Mouse (Mus musculus): Measurements from ENCODE around the gene Ctnna2.

Gene Ctnna2

GRCm38 (mm10) chr6:77301305-77301704 lies 678.2 kb downstream of the Ctnna2 start:
- DNase-seq (ENCODE audit: extremely low read depth, insufficient read length, low spot score), result no peak

GRCm38 (mm10) chr6:77291415-77291814 lies 688.1 kb downstream of the Ctnna2 start:
- no peak for DNase-seq (ENCODE audit: extremely low read depth, insufficient read length, low spot score)

GRCm38 (mm10) chr6:77288402-77288801 lies 691.1 kb downstream of the Ctnna2 start:
- no peak for DNase-seq (ENCODE audit: extremely low read depth, insufficient read length, low spot score)

- DNase-seq (ENCODE audit: extremely low read depth, insufficient read length, low spot score), result no peak
Observed at GRCm38 (mm10) chr6:77286317-77286716, 693.2 kb downstream of the Ctnna2 start.

- DNase-seq (ENCODE audit: extremely low read depth, insufficient read length, low spot score), result no peak
Observed at GRCm38 (mm10) chr6:77278794-77279193, 700.7 kb downstream of the Ctnna2 start.

- DNase-seq (ENCODE audit: extremely low read depth, insufficient read length, low spot score), result no peak
Observed at GRCm38 (mm10) chr6:77265163-77265562, 714.3 kb downstream of the Ctnna2 start.

- no peak for DNase-seq (ENCODE audit: extremely low read depth, insufficient read length, low spot score)
Observed at GRCm38 (mm10) chr6:77257358-77258105, 722.0 kb downstream of the Ctnna2 start.

GRCm38 (mm10) chr6:77256348-77256747 lies 723.2 kb downstream of the Ctnna2 start:
- DNase-seq (ENCODE audit: extremely low read depth, insufficient read length, low spot score), result no peak

GRCm38 (mm10) chr6:77253480-77253879 lies 726.0 kb downstream of the Ctnna2 start:
- no peak for DNase-seq (ENCODE audit: extremely low read depth, insufficient read length, low spot score)

GRCm38 (mm10) chr6:77243541-77244231 lies 735.8 kb downstream of the Ctnna2 start:
- DNase-seq (ENCODE audit: extremely low read depth, insufficient read length, low spot score), result no peak

- no peak for DNase-seq (ENCODE audit: extremely low read depth, insufficient read length, low spot score)
Observed at GRCm38 (mm10) chr6:77242601-77243406, 736.7 kb downstream of the Ctnna2 start, which contains the start of gene Lrrtm1. Lrrtm1 (plus strand) TSS chr6:77242689.

- DNase-seq (ENCODE audit: extremely low read depth, insufficient read length, low spot score), result no peak
Observed at GRCm38 (mm10) chr6:77240426-77240825, 739.1 kb downstream of the Ctnna2 start.

- DNase-seq (ENCODE audit: extremely low read depth, insufficient read length, low spot score), result no peak
Observed at GRCm38 (mm10) chr6:77222849-77223638, 756.5 kb downstream of the Ctnna2 start.

- no peak for DNase-seq (ENCODE audit: extremely low read depth, insufficient read length, low spot score)
Observed at GRCm38 (mm10) chr6:77220776-77221175, 758.7 kb downstream of the Ctnna2 start.

GRCm38 (mm10) chr6:77218875-77219274 lies 760.6 kb downstream of the Ctnna2 start:
- no peak for DNase-seq (ENCODE audit: extremely low read depth, insufficient read length, low spot score)

GRCm38 (mm10) chr6:77215322-77215721 lies 764.2 kb downstream of the Ctnna2 start:
- DNase-seq (ENCODE audit: extremely low read depth, insufficient read length, low spot score), result no peak

- no peak for DNase-seq (ENCODE audit: extremely low read depth, insufficient read length, low spot score)
Observed at GRCm38 (mm10) chr6:77213757-77214409, 765.6 kb downstream of the Ctnna2 start.

- DNase-seq (ENCODE audit: extremely low read depth, insufficient read length, low spot score), result no peak
Observed at GRCm38 (mm10) chr6:77209929-77210328, 769.6 kb downstream of the Ctnna2 start.

GRCm38 (mm10) chr6:77209183-77209582 lies 770.3 kb downstream of the Ctnna2 start:
- no peak for DNase-seq (ENCODE audit: extremely low read depth, insufficient read length, low spot score)

- no peak for DNase-seq (ENCODE audit: extremely low read depth, insufficient read length, low spot score)
Observed at GRCm38 (mm10) chr6:77199375-77199774, 780.1 kb downstream of the Ctnna2 start.
